Mouse (Mus musculus): ENCODE measurements around the gene Wdr60.
A peak's percentile ranks its signal among the peaks of the same experiment; 100 is the strongest.

Gene Wdr60

GRCm38 (mm10) chr12:116265275-116265674, 2.5 kb upstream of the Wdr60 start:
- DNase-seq: no peak

- DNase-seq: no peak
Measured at GRCm38 (mm10) chr12:116264756-116265155, 1.9 kb upstream of the Wdr60 start.

GRCm38 (mm10) chr12:116258321-116258720, 4.5 kb downstream of the Wdr60 start:
- no peak for DNase-seq

DNA sequence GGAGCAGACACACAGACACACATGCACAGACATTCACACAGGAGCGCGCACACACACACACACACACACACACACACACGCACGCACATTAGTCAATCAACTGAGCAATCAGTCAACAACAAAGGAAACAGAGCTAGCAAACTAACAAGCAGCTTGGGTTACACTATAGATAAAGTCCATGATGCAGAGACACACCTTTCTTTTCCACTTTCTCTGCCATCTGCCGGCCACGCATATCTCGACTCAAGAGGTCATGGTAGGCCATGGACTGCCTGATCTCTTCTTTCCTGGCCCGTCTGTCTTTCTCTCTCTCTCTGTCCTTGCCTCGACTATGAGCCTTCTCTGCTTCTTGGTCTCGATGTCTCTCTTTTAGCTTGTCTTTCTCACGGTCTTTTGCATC, 7.2 kb downstream of the Wdr60 start:
- DNase-seq: no peak

GRCm38 (mm10) chr12:116254652-116255051, 8.2 kb downstream of the Wdr60 start:
- DNase-seq: peak in 1 of 2 experiments; percentile 12

DNA sequence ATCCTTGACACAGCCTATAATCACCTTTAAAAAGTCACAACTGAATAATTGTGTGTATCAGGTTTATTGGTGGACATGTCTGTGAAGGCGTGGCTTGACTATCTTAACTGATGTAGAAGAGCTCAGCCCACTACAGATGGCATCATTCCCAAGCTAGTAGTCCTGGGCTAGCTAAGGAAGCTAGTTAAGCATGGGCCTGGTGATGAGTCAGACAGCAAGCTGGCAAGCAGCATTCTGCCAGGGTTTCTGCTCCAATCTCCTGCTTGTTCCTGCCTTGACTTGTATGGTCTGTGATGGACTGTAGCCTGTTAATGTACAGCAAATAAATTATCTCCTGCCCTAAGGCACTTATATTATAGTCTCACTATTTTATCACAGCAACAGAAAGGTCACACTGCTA, 18.2 kb downstream of the Wdr60 start:
- DNase-seq: no peak

DNA sequence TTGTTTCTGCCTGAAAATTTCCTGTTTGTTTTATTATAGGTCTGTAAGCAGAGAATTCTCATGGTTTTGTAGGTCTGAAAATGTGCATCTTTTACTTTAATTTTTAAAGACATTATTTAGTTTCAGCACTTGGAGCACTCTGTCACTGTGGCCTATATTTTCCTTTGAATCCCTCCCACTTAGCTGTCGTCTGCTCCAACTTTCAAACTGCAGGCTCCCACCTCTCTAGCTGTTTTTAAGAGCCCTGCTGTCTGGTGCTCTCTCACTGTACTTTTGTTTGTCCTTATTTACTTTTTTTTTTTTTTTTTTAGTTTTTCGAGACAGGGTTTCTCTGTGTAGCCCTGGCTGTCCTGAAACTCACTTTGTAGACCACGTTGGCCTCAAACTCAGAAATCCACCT, 24.0 kb downstream of the Wdr60 start:
- DNase-seq: no peak

GRCm38 (mm10) chr12:116238370-116238769, 24.5 kb downstream of the Wdr60 start:
- DNase-seq: no peak

- DNase-seq: no peak
Measured at GRCm38 (mm10) chr12:116236658-116237057, 26.2 kb downstream of the Wdr60 start.

DNA sequence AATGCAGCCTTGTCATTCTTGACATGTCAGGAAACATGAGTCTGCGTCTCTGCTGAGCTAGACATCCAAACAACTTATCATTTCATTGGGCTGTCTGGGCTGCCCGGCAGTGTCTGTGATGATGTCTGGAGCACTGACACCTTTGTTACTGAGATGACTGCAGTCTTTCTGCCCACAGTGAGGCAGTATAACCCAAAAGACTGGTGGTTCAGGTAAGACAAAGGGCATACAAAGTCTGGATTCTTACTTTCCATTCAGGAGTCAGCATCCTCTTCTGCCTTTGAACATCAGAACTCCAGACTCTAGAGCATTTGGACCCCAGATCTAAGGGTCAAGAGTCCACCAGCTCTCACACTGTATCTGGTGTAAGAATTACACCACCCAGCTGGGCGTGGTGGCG, 27.5 kb downstream of the Wdr60 start:
- no peak for DNase-seq

DNA sequence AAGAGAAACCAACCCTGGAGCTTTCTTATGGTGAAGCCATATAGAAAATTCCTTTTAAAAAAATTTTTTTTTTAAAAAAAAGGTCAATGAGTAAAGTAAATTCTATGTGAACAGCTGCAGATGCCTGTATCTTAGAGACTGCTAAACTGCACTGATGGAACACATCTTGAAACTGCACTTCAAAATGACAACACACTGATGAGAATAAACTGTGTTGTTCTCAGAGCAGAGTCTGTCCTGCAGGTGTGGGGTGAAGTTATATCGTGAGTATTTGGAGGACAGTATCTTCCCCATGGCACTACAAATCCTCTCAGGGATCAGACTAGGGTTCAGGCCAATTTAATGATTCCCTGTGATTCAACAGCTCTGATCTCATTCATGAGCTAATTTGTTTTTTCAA, 30.8 kb downstream of the Wdr60 start:
- no peak for DNase-seq

GRCm38 (mm10) chr12:116231612-116232011, 31.2 kb downstream of the Wdr60 start:
- DNase-seq: peak in 1 of 2 experiments; percentile 15

GRCm38 (mm10) chr12:116229451-116229850, 33.4 kb downstream of the Wdr60 start:
- DNase-seq: no peak

DNA sequence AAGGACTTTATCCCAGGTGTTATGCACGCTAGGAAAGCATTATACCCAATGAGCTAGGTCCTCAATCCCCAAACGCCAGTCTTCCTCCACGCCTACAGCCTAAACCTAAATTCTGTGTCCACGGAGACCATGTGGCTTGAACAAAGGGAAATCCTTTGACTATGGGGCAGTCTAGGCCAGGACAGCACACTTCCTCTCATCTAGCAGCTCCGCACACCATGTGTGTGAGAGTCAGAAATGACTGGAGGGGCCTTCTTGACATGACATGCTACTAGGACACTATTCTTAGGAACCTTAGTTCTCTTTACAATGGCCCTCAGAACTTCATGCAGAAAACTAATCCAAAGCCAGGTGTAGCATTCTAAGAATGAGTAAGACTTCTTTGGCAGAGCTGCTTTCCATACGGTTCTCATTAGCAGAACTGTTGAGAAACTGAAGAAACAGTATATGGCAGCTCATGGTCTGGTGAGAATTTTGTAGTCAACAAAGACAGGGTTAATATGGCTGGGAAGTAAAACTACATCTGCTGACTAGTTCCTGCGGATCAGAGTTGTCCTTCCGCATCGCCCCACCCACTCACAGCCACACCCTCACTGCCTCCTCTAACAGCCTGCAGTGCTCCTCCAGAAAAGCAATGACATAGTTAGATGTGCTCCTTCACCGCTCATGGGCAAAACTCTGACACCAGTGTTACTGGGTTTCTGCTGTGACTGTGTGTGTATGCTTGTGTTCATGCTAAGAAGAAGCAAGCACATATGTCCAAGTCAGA, 36.3 kb downstream of the Wdr60 start:
- no peak for DNase-seq

GRCm38 (mm10) chr12:116223107-116223506, 39.7 kb downstream of the Wdr60 start:
- DNase-seq: no peak

DNA sequence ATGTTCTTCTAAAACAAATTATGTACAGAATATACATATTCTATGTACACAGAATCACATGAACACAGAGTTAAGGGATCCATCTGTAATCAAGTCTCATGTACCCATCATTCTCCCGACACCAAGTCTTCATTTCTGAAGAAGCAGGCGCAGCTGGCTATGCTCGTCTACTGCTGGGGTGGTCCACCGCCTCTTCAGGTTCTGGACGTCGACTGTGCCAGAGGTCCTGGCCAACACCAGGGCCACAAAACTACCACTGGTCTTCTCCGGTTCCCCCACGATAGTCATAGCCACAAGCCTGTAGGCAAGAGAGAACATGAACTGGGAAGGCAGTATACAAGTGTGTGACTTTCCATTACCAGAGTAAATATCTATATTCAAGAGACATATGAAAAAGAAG, 55.3 kb downstream of the Wdr60 start:
- no peak for DNase-seq

DNA sequence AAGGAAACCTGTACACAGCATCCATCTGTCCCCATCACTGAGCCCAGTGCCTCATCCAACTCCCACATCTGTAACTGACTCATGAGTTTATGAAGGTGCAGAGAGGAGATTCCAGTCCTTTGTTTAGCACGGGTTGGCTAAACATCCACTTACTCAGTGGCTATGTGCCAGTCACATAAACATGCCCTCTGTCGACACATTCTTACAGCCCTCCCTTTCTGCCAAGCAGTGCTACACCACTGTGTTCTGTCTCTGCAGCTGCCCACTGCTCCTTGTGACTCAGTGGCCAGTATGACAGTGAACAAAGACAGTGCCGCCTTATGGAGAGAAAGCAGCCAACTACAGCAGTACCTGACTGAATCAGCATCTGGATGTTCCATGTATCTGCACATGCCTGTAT, 57.1 kb downstream of the Wdr60 start:
- no peak for DNase-seq

DNA sequence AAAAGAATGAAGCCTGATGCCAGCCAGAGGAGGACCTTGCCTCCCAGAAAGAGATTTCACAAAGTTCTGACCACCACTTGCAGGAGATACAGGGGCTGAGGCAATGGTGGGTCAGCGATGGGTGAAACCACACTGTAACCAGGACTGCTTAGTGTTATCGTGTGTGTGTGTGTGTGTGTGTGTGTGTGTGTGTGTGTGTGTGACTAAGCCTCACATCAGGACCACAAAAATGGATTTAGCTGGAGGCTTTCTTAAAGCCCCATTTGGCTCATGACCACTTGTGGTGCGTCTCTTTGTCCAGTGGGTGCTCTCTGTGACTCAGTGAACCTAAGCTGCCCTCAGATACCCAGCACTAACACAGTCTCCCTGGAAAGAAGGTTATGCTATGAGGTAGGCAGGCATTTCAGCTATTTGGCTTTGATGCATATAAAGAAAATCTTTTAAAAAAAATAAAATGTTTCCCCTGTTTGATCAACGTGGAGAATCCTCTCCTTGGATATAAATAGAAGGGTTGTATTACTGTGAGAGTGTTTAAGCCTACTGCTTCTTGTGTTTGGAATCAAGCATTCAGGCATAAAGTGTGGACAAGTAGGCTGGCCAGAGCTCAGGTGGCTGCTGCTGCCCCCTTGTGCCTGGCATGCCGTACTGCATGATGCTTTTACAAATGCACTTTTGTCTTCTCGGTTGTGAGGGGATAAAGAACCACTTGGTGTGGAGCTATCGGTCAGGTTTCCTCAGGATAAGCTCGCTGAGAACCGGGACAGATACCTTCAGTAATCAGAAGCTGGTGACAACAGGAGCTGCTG, 60.4 kb downstream of the Wdr60 start:
- peak; percentile 22 to 29 for DNase-seq

- peak; percentile 38 to 53 for DNase-seq
Measured at GRCm38 (mm10) chr12:116198791-116199190, 64.0 kb downstream of the Wdr60 start.

DNA sequence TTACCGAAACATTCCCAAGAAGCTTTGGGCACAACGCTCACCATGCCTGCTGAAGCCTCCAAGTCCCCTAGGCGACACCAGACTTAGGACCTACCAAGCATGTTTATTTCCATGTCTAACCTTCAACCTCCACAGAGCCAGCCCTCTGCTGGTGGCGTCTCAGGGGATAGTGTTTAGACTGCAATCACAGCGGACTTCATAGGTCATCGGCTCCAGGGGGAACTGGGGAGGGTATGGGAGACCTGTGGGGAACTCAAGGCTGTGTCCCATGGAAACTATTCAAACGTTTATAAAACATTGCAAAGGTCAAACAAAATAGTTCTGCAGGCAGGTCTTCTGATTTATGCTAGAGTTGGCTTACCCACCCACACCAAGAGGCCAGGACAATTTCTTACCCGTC, 66.6 kb downstream of the Wdr60 start:
- no peak for DNase-seq

GRCm38 (mm10) chr12:116194641-116195040, 68.2 kb downstream of the Wdr60 start:
- DNase-seq: no peak

DNA sequence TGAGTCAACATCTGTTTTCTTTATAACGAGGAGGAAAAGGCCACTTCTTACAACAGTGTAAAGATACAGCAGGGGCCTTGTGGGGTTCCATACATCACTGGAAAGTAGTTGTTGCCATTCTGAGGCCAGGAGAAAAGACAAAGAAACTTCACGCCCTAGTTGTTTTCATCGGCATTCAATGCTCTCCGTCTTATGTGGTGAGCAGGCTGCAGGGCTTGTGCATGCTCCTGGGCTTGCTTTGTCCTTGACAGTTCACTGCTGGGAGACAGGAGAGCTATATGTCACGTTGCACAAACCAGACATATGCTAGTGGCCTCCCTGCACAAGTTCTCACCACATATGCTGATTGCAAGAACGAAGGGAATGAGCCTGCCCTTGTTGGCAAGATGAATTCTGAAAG, 68.9 kb downstream of the Wdr60 start:
- DNase-seq: no peak

DNA sequence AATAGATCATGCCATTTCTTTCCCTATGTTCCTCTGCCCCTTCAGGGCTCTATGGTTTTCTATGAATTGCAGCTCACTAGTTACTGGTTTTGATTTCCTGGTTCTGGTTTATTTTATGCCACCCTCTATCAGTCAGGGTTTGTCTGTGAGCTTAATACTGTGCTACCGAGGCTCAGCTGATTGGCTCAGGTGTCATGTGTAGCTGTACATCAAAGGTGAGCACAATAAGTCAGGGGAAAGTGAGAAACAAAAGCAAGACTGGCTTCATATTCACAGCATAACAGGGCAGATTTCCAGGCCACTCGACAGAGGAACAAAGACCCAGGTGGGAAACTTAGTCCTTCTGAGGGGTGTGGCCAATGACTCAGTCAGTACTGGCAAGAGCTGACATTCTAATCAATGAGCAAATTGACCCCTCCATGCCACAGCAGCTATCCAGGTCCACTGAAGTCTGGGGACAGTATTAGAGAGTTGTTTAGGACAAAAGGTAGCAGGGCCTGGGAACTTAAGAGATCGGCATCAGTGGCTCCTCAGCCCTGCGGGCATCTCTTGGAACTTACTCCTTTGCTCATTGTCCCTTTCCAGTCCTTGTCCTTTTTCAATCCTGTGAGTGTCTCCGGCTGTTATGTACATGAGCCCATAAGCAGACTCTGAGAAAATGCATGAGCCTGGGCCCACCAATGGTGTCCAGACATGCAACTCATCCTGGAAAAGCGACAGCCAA, 79.4 kb downstream of the Wdr60 start:
- DNase-seq: no peak

DNA sequence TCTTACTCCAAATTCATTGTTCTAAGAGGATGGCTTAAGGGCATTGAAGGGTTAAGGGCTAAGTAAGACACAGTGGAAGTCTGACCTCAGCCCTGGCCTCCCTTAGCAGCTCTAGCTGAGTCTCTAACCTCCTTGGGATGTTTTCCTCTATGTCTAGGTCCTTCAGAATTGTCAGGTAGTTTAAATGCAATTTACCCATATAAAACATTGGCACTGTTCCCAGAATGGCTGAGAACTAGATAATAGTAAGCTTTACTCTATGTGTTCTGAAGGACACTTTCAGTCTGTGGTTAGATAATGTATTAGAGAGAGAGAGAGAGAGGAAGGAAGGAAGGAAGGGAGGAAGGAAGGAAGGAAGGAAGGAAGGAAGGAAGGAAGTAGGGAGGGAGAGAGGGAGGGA, 80.4 kb downstream of the Wdr60 start:
- DNase-seq: no peak
